Mouse (Mus musculus): ENCODE data around the gene Zc3h18. TPM values are rescaled to one million over a fixed set of nuclear protein-coding genes. Genes with fewer than 3 reads are reported as not detected.

Zc3h18 gene
- total and polyA plus RNA-seq, 3 experiments, result 11.2 to 22.1 (median 21.8) TPM

DNA sequence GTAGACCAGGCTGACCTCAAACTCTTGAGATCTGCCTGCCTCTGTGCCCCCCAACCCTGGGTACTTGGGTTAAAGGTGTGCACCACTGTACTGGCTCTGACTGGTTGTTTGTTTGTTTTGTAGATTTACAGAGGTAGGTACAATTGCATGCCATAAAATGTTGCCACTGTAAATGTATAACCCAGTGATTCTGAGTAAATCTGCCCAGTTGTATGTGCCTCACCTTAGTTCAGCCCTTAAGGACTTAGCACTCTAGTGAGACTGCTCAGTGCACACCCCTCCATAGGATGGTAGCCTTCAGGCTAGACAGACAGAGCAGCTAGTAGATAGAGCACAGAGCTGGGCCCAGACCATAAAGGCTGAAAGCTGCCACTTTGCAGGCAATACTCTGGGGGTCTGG lies 17.3 kb downstream of the Zc3h18 start:
- intact Hi-C loops (cut with DNase I), result no loop called here
- Histone ChIP-seq H3K4me3 (no peak overlapping the region), H3K27me3 (ENCODE audit: control insufficient read depth, insufficient read depth, low read length) (no peaks in the 10 kb centered on the region), H3K79me2 (replicated peaks; ENCODE audit: control insufficient read depth, insufficient read depth, low read length) (no peaks in the 10 kb centered on the region), H3K9ac (ENCODE audit: low read depth, low read length) (no peak overlapping the region), H3K4me1 (ENCODE audit: control insufficient read depth, insufficient read depth, low read length) (no peaks in the 10 kb centered on the region), H3K27ac (no peak overlapping the region), H3K36me3 (ENCODE audit: control insufficient read depth, insufficient read depth, low read length) (no peaks in the 10 kb centered on the region)
- TF ChIP-seq CTCF (IDR thresholded peaks at IDR 0.05) (no peak), EP300 (IDR thresholded peaks at IDR 0.05; ENCODE audit: insufficient read depth, low read depth, low read length) (no peak), POLR2A (IDR thresholded peaks at IDR 0.05; ENCODE audit: insufficient read depth, low read depth, low read length) (no peak)
- DNase-seq, result no peak

DNA sequence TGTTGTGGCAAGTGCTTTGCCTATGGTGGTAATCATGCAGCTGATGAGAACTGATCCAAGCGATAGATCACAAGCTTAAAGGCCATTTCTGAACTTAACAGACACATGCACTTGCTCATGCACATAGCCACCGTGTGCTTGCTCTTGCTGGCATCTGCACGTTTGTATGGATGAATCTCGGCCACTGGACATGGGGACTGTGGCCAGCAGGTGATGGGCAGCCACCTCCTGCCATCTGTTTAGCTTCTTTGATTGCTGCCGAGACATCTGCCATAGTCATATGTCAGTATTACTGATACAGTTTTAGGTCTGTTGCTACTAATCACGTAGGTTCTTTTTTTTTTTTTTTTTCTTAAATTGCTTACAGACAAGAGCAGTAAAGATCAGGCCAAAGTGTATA lies 18.9 kb downstream of the Zc3h18 start:
- Histone ChIP-seq H3K36me3 (ENCODE audit: control insufficient read depth, insufficient read depth, low read length) (no peaks in the 10 kb centered on the region), H3K79me2 (replicated peaks; ENCODE audit: control insufficient read depth, insufficient read depth, low read length) (no peaks in the 10 kb centered on the region), H3K4me1 (ENCODE audit: control insufficient read depth, insufficient read depth, low read length) (no peaks in the 10 kb centered on the region), H3K9ac (ENCODE audit: low read depth, low read length) (no peak overlapping the region), H3K27ac (no peak overlapping the region), H3K27me3 (ENCODE audit: control insufficient read depth, insufficient read depth, low read length) (no peaks in the 10 kb centered on the region), H3K4me3 (no peak overlapping the region)
- DNase-seq, result no peak
- intact Hi-C loops (cut with DNase I), result no loop called here
- TF ChIP-seq CTCF (IDR thresholded peaks at IDR 0.05) (no peak), EP300 (IDR thresholded peaks at IDR 0.05; ENCODE audit: insufficient read depth, low read depth, low read length) (no peak), POLR2A (IDR thresholded peaks at IDR 0.05; ENCODE audit: insufficient read depth, low read depth, low read length) (no peak)
- WGBS, result 84% methylated on average over 6 of the region's 6 CpGs

DNA sequence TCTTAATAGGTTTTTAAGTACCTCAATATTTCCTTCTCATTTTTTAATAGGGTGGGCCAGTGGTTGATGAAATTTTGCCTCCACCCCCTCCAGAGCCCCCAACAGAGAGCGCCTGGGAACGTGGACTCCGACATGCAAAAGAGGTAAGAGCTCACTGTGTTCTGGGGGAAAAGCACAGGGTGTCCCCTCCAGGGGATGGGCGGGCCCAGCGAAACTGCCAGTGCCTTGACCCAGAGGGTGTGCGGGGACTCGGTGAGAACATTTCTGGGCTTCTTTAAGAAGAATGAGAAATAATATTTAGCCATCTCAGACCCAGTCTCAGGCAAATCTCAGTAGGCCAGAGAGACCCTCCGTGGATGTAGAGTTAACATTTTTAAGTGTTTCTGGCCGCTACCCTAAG lies 21.8 kb downstream of the Zc3h18 start:
- Histone ChIP-seq H3K79me2 (replicated peaks; ENCODE audit: control insufficient read depth, insufficient read depth, low read length) (no peaks in the 10 kb centered on the region), H3K4me1 (ENCODE audit: control insufficient read depth, insufficient read depth, low read length) (no peaks in the 10 kb centered on the region), H3K9ac (ENCODE audit: low read depth, low read length) (no peak overlapping the region), H3K27ac (no peak overlapping the region), H3K27me3 (ENCODE audit: control insufficient read depth, insufficient read depth, low read length) (no peaks in the 10 kb centered on the region), H3K4me3 (no peak overlapping the region), H3K36me3 (ENCODE audit: control insufficient read depth, insufficient read depth, low read length) (no peaks in the 10 kb centered on the region)
- TF ChIP-seq EP300 (IDR thresholded peaks at IDR 0.05; ENCODE audit: insufficient read depth, low read depth, low read length) (no peak), CTCF (IDR thresholded peaks at IDR 0.05) (no peak), POLR2A (IDR thresholded peaks at IDR 0.05; ENCODE audit: insufficient read depth, low read depth, low read length) (no peak)
- intact Hi-C loops (cut with DNase I), result no loop called here
- WGBS, result 94% methylated on average over 9 of the region's 9 CpGs
- DNase-seq, result no peak

DNA sequence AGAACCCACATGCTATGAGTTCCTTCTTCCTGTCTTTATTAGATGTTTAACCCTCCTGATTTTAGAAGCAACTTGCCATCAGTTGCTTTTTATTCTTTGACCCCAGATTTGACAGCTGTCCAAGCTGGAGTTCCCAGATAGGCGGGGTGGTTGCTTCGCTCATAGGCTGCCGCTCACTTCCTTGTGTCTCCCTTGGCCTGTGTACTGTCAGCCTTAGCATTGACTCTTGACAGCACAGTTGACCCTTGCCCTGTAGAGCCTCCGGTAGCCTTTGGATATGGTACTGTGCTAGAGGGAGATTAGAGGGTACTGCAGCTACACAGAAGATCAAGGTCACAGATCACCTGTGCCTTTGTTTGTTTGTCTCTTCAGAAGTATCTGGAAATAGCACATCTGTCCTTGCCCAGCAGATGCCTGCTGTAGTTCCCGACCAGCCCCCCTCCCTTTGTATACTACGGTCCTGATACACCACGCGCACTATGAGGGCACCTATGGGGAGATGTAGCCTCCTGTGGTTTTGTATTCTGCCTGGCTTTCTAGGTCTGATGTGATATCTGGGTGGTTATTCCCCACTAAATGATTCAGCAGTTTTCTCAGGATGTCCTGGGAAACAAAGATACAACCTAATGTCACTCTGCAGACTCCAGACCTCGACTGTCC lies 28.9 kb downstream of the Zc3h18 start:
- Histone ChIP-seq H3K4me1 (ENCODE audit: control insufficient read depth, insufficient read depth, low read length) (no peaks in the 10 kb centered on the region), H3K4me3 (no peak overlapping the region), H3K9ac (ENCODE audit: low read depth, low read length) (no peak overlapping the region), H3K27me3 (ENCODE audit: control insufficient read depth, insufficient read depth, low read length) (no peaks in the 10 kb centered on the region), H3K27ac (no peak overlapping the region), H3K79me2 (replicated peaks; ENCODE audit: control insufficient read depth, insufficient read depth, low read length) (no peaks in the 10 kb centered on the region), H3K36me3 (ENCODE audit: control insufficient read depth, insufficient read depth, low read length) (no peaks in the 10 kb centered on the region)
- intact Hi-C loops (cut with DNase I), result no loop called here
- 55% methylated on average over 9 of the region's 9 CpGs for WGBS
- no peak for DNase-seq
- TF ChIP-seq CTCF (IDR thresholded peaks at IDR 0.05), result no peak
- no peak for TF ChIP-seq POLR2A (IDR thresholded peaks at IDR 0.05; ENCODE audit: insufficient read depth, low read depth, low read length)
- no peak for TF ChIP-seq EP300 (IDR thresholded peaks at IDR 0.05; ENCODE audit: insufficient read depth, low read depth, low read length)

DNA sequence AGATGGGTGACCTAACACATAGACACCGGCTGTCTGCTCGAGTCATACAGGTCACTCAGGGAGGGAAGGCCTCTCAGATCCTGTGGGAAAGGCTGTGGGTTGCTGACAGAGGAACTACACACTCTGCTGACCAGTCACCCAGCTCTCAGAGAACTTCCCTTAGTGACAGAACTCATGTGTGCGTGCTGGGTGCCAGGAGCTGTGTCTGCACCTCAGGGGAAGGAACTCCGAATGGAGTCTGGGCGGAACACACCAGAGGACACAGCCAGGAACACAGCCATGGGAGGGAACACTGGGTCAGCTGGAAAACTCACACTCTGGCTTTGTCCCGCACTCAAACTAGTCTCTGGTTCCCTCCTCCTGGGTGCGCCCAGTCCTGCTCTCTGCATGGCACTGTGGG lies 31.3 kb downstream of the Zc3h18 start:
- 83% methylated on average over 7 of the region's 7 CpGs for WGBS

DNA sequence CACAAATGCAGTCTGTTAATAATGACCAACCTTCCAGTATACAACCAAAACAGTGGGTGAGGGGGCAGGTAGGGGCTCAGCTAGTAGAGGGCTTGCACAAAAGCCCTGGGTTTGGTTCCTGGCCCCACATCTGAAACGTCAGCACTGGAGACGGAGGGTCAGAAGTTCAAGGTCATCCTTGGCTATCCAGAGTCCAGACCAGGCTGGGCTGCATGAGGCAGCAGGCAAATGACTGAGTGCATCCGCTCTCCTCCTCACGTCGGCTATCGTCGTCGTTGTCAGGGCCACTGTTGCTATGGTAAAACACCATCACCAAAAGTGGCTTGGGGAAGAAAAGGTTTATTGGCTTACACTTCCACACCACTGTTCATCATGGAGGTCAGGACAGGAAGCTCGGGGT lies 37.9 kb downstream of the Zc3h18 start:
- Histone ChIP-seq H3K36me3 (ENCODE audit: control insufficient read depth, insufficient read depth, low read length) (no peaks in the 10 kb centered on the region), H3K4me3 (no peak overlapping the region), H3K27me3 (ENCODE audit: control insufficient read depth, insufficient read depth, low read length) (no peaks in the 10 kb centered on the region), H3K4me1 (ENCODE audit: control insufficient read depth, insufficient read depth, low read length) (no peaks in the 10 kb centered on the region), H3K79me2 (replicated peaks; ENCODE audit: control insufficient read depth, insufficient read depth, low read length) (no peaks in the 10 kb centered on the region), H3K27ac (no peak overlapping the region), H3K9ac (ENCODE audit: low read depth, low read length) (no peak overlapping the region)
- 79% methylated on average over 9 of the region's 9 CpGs for WGBS
- TF ChIP-seq POLR2A (IDR thresholded peaks at IDR 0.05; ENCODE audit: insufficient read depth, low read depth, low read length) (no peak), CTCF (IDR thresholded peaks at IDR 0.05) (no peak), EP300 (IDR thresholded peaks at IDR 0.05; ENCODE audit: insufficient read depth, low read depth, low read length) (no peak)
- DNase-seq, result no peak
- intact Hi-C loops (cut with DNase I), result no loop called here

More for the DNA sequence above, 31.3 kb downstream of the Zc3h18 start:
- intact Hi-C loops (cut with DNase I), result no loop called here
- H3K79me2 ChIP-seq (replicated peaks; ENCODE audit: control insufficient read depth, insufficient read depth, low read length), result no peaks in the 10 kb centered on the region
- TF ChIP-seq EP300 (IDR thresholded peaks at IDR 0.05; ENCODE audit: insufficient read depth, low read depth, low read length) (no peak), CTCF (IDR thresholded peaks at IDR 0.05) (no peak), POLR2A (IDR thresholded peaks at IDR 0.05; ENCODE audit: insufficient read depth, low read depth, low read length) (no peak)
- H3K27ac ChIP-seq, result no peak overlapping the region
- no peak overlapping the region for H3K9ac ChIP-seq (ENCODE audit: low read depth, low read length)
- H3K36me3 ChIP-seq (ENCODE audit: control insufficient read depth, insufficient read depth, low read length), result no peaks in the 10 kb centered on the region
- H3K4me3 ChIP-seq, result no peak overlapping the region
- H3K27me3 ChIP-seq (ENCODE audit: control insufficient read depth, insufficient read depth, low read length), result no peaks in the 10 kb centered on the region
- H3K4me1 ChIP-seq (ENCODE audit: control insufficient read depth, insufficient read depth, low read length), result no peaks in the 10 kb centered on the region
- DNase-seq, result no peak
